Mouse (Mus musculus) spleen, postnatal 36 days (tissue): ENCODE data around the gene Mtfr1l.
A peak's percentile ranks its signal among the peaks of the same experiment; 100 is the strongest.
"Not testable (repeated sequence)": the region's sequence is repeated elsewhere in the genome, so short reads cannot be mapped to it uniquely, and the experiment has no call there.

ENCODE experiments used
- DNase-seq, 2 experiments: peaks; one replicate each; pipeline ENCODE4 v3.0.0; 2022; ENCODE audit warnings: low spot score in 2 of 2, mixed read lengths in 1 of 2

Gene Mtfr1l

GRCm38 (mm10) chr4:134516981-134517380 lies 18.2 kb downstream of the Mtfr1l start:
- DNase-seq = no peak

GRCm38 (mm10) chr4:134515614-134516013 lies 19.6 kb downstream of the Mtfr1l start:
- DNase-seq = no peak

- no peak for DNase-seq
Observed at GRCm38 (mm10) chr4:134514309-134514930, 20.8 kb downstream of the Mtfr1l start.

- peak; percentile 56 to 73 for DNase-seq
Observed at GRCm38 (mm10) chr4:134512798-134513197, 22.4 kb downstream of the Mtfr1l start.

GRCm38 (mm10) chr4:134511730-134512129 lies 23.5 kb downstream of the Mtfr1l start:
- no peak for DNase-seq

GRCm38 (mm10) chr4:134510845-134511411 lies 24.3 kb downstream of the Mtfr1l start, which contains the start of gene Aunip:
Gene Aunip (plus strand): TSS chr4:134510999.
- DNase-seq = peak; percentile 78 to 84

GRCm38 (mm10) chr4:134510396-134510795 lies 24.8 kb downstream of the Mtfr1l start:
- DNase-seq = no peak

- no peak for DNase-seq
Observed at GRCm38 (mm10) chr4:134506713-134507112, 28.5 kb downstream of the Mtfr1l start.

- DNase-seq = peak; percentile 26 to 41
Observed at GRCm38 (mm10) chr4:134505966-134506594, 29.1 kb downstream of the Mtfr1l start.

GRCm38 (mm10) chr4:134505303-134505789 lies 29.8 kb downstream of the Mtfr1l start:
- no peak for DNase-seq

- no peak for DNase-seq
Observed at GRCm38 (mm10) chr4:134503686-134504357, 31.4 kb downstream of the Mtfr1l start.

GRCm38 (mm10) chr4:134501095-134501494 lies 34.1 kb downstream of the Mtfr1l start:
- DNase-seq = no peak

- DNase-seq = not testable (repeated sequence)
Observed at GRCm38 (mm10) chr4:134498983-134499382, 36.2 kb downstream of the Mtfr1l start.

GRCm38 (mm10) chr4:134497986-134498731 lies 37.0 kb downstream of the Mtfr1l start:
- DNase-seq = no peak

GRCm38 (mm10) chr4:134497223-134497622 lies 38.0 kb downstream of the Mtfr1l start:
- DNase-seq = no peak

GRCm38 (mm10) chr4:134496595-134497210 lies 38.5 kb downstream of the Mtfr1l start, which contains the start of gene Paqr7:
Gene Paqr7 (plus strand): TSS chr4:134496697.
- peak; percentile 77 to 79 for DNase-seq

- DNase-seq = no peak
Observed at GRCm38 (mm10) chr4:134495546-134495923, 39.7 kb downstream of the Mtfr1l start.

GRCm38 (mm10) chr4:134494780-134495545 lies 40.2 kb downstream of the Mtfr1l start:
- DNase-seq = peak; percentile 71 to 74

- not testable (repeated sequence) for DNase-seq
Observed at GRCm38 (mm10) chr4:134494161-134494560, 41.0 kb downstream of the Mtfr1l start.

- no peak for DNase-seq
Observed at GRCm38 (mm10) chr4:134491716-134492115, 43.5 kb downstream of the Mtfr1l start.
